Mouse (Mus musculus): Measurements from ENCODE around the gene Plekha7. TPM values are rescaled to one million over a fixed set of nuclear protein-coding genes. Genes with fewer than 3 reads are reported as not detected.

Gene Plekha7
- polyA plus RNA-seq, 1 experiment from 2014 or later: 9.5 TPM

DNA sequence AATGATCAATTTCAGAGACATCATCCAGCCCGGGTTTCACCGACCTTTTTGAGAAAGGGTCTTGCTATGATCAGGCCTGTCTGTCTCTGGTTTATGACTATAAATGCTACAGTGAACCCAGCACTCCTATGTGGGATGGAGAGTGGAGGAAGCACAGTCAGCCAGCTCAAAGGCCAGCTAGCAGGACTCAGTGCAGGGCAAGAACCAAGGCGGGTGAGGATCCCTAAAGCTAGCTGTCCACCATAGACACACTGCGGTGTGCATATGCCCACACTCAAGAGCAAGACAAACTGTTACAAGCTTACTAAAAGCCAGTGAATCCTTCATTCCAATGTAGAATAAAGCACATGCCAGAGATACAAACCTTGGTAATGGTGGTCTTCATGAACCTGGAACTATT is 21.7 kb upstream of the Plekha7 start:
- Histone ChIP-seq H3K9me3 (ENCODE audit: low read depth, low read length) (no peaks in the 10 kb centered on the region), H3K27me3 (ENCODE audit: insufficient read depth, low read length) (no peaks in the 10 kb centered on the region), H3K27ac (ENCODE audit: low read depth) (no peak overlapping the region), H3K4me3 (ENCODE audit: low read depth, low read length) (no peak overlapping the region), H3K4me2 (no peak overlapping the region), H3K36me3 (ENCODE audit: insufficient read depth) (peaks cover 37% of the 10 kb centered on the region), H3K9ac (no peak overlapping the region), H3K4me1 (ENCODE audit: insufficient read depth) (peaks cover 9% of the 10 kb centered on the region; the same call in 1 of the 2 replicates)
- DNase-seq: no peak
- WGBS: 84% methylated on average over 4 of the region's 4 CpGs
- TF ChIP-seq CTCF (IDR thresholded peaks at IDR 0.05; ENCODE audit: low read depth): no peak
- ATAC-seq (ENCODE audit: insufficient read depth): no peak

DNA sequence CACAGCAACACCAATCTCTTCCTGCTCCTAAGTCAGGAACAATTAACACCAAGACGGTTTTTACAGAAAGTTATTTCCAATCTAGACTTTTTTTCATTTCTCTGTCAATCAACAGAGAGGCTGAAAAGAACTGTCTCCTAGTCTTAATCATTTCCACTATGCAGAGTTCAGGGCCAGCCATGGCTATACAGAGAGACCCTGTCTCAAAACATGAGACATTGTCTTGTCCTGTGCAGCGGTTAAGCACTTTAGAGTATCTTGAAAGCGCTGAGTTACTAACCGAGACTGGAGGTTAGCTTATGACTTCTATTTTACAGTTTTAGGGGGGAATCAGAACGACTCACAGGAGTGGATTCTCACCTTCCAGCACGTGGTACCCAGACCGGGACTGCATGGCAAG is 20.6 kb upstream of the Plekha7 start:
- WGBS: 70% methylated on average over 7 of the region's 7 CpGs
- no peak overlapping the region for H3K9ac ChIP-seq
- H3K27me3 ChIP-seq (ENCODE audit: insufficient read depth, low read length): no peaks in the 10 kb centered on the region
- H3K4me3 ChIP-seq (ENCODE audit: low read depth, low read length): no peak overlapping the region
- peaks cover 7% of the 10 kb centered on the region; the same call in 1 of the 2 replicates for H3K4me1 ChIP-seq (ENCODE audit: insufficient read depth)
- H3K9me3 ChIP-seq (ENCODE audit: low read depth, low read length): no peaks in the 10 kb centered on the region
- no peak overlapping the region for H3K27ac ChIP-seq (ENCODE audit: low read depth)
- ATAC-seq (ENCODE audit: insufficient read depth): no peak
- no peak for TF ChIP-seq CTCF (IDR thresholded peaks at IDR 0.05; ENCODE audit: low read depth)
- H3K36me3 ChIP-seq (ENCODE audit: insufficient read depth): peaks cover 37% of the 10 kb centered on the region
- DNase-seq: no peak
- no peak overlapping the region for H3K4me2 ChIP-seq

DNA sequence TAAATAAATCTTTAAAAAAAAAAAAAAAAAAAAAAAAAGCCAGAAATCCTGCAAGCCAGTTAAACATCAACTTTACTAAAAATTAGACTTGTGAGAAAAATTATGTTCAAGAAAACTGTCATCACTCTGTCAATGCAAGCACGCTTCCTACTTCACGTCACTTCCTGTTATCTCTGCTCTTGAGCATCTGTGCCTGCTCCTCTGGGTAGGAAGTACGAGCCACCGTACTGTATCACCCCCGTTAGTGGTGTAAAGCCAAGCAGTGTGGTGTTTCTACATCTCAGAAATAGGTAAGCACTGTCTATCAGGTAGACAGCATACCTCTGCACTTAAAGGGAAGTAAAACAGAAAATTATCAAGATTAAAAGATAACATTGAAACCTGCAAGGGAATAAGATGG is 19.7 kb upstream of the Plekha7 start:
- Histone ChIP-seq H3K4me3 (ENCODE audit: low read depth, low read length) (no peak overlapping the region), H3K36me3 (ENCODE audit: insufficient read depth) (peaks cover 36% of the 10 kb centered on the region), H3K9ac (no peak overlapping the region), H3K27me3 (ENCODE audit: insufficient read depth, low read length) (no peaks in the 10 kb centered on the region), H3K27ac (ENCODE audit: low read depth) (no peak overlapping the region), H3K4me1 (ENCODE audit: insufficient read depth) (peaks cover 5% of the 10 kb centered on the region; the same call in 1 of the 2 replicates), H3K9me3 (ENCODE audit: low read depth, low read length) (no peaks in the 10 kb centered on the region), H3K4me2 (no peak overlapping the region)
- WGBS: 72% methylated on average over 5 of the region's 5 CpGs
- TF ChIP-seq CTCF (IDR thresholded peaks at IDR 0.05; ENCODE audit: low read depth): no peak
- ATAC-seq (ENCODE audit: insufficient read depth) (no peak), DNase-seq (no peak)

- Histone ChIP-seq H3K4me2 (0 out of 2 replicates have a peak overlapping the region, but pooled peaks have one; percentile 18), H3K9me3 (ENCODE audit: low read depth, low read length) (no peaks in the 10 kb centered on the region), H3K27me3 (ENCODE audit: insufficient read depth, low read length) (no peaks in the 10 kb centered on the region), H3K4me1 (ENCODE audit: insufficient read depth) (no peaks in the 10 kb centered on the region), H3K9ac (no peak overlapping the region), H3K27ac (ENCODE audit: low read depth) (no peak overlapping the region), H3K4me3 (ENCODE audit: low read depth, low read length) (no peak overlapping the region), H3K36me3 (ENCODE audit: insufficient read depth) (no peaks in the 10 kb centered on the region; the same call in 1 of the 2 replicates)
- ATAC-seq (ENCODE audit: insufficient read depth): peak; percentile 86
- 27% methylated on average over 10 of the region's 10 CpGs for WGBS
- peak; percentile 88 for DNase-seq
- peak; percentile 88 for TF ChIP-seq CTCF (IDR thresholded peaks at IDR 0.05; ENCODE audit: low read depth)
Measured at GRCm38 (mm10) chr7:116323331-116323964, 15.3 kb upstream of the Plekha7 start.

DNA sequence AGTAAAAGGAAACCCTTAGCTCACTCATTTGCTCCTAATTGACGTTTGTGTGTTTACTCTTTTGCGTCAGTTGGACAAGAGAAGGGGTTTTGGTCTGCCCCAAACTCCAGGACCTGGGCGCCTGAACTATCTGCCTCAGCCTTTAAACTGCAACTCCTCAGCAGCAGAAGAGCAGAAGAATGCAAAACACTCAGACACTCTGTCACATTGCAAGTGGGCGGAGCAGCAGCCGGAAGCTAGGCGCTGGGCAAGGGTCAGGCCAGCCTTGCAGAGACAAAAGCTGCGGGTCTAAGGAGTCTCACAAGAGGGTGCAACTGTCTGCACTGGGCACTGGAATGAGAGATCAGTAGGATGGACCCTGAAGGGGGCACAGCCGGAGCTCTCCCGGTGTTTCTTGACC is 1.3 kb upstream of the Plekha7 start:
- Histone ChIP-seq H3K9me3 (ENCODE audit: low read depth, low read length) (no peaks in the 10 kb centered on the region), H3K9ac (no peak overlapping the region)
- WGBS: 8% methylated on average over 9 of the region's 9 CpGs

GRCm38 (mm10) chr7:116308632-116308991 is 436 bp upstream of the Plekha7 start:
- DNase-seq (peak; percentile 33), ATAC-seq (ENCODE audit: insufficient read depth) (peak; percentile 29)
- Histone ChIP-seq H3K4me3 (ENCODE audit: low read depth, low read length) (peak overlapping the region; percentile 71), H3K9me3 (ENCODE audit: low read depth, low read length) (no peaks in the 10 kb centered on the region), H3K27me3 (ENCODE audit: insufficient read depth, low read length) (peaks cover 20% of the 10 kb centered on the region), H3K36me3 (ENCODE audit: insufficient read depth) (no peaks in the 10 kb centered on the region), H3K9ac (peak overlapping the region; percentile 52), H3K27ac (ENCODE audit: low read depth) (peak overlapping the region; percentile 42), H3K4me1 (ENCODE audit: insufficient read depth) (0 out of 2 replicates have a peak, but pooled peaks cover 3% of the 10 kb centered on the region), H3K4me2 (peak overlapping the region; percentile 98)
- no peak for TF ChIP-seq CTCF (IDR thresholded peaks at IDR 0.05; ENCODE audit: low read depth)
- WGBS: 6% methylated on average over 16 of the region's 16 CpGs

More for the DNA sequence above, 1.3 kb upstream of the Plekha7 start:
- Histone ChIP-seq H3K4me1 (ENCODE audit: insufficient read depth) (0 out of 2 replicates have a peak, but pooled peaks cover 3% of the 10 kb centered on the region), H3K27ac (ENCODE audit: low read depth) (no peak overlapping the region), H3K36me3 (ENCODE audit: insufficient read depth) (no peaks in the 10 kb centered on the region), H3K4me3 (ENCODE audit: low read depth, low read length) (no peak overlapping the region), H3K4me2 (peak overlapping the region; percentile 98), H3K27me3 (ENCODE audit: insufficient read depth, low read length) (peaks cover 20% of the 10 kb centered on the region)
- no peak for ATAC-seq (ENCODE audit: insufficient read depth)
- peak; percentile 63 for DNase-seq
- no peak for TF ChIP-seq CTCF (IDR thresholded peaks at IDR 0.05; ENCODE audit: low read depth)

DNA sequence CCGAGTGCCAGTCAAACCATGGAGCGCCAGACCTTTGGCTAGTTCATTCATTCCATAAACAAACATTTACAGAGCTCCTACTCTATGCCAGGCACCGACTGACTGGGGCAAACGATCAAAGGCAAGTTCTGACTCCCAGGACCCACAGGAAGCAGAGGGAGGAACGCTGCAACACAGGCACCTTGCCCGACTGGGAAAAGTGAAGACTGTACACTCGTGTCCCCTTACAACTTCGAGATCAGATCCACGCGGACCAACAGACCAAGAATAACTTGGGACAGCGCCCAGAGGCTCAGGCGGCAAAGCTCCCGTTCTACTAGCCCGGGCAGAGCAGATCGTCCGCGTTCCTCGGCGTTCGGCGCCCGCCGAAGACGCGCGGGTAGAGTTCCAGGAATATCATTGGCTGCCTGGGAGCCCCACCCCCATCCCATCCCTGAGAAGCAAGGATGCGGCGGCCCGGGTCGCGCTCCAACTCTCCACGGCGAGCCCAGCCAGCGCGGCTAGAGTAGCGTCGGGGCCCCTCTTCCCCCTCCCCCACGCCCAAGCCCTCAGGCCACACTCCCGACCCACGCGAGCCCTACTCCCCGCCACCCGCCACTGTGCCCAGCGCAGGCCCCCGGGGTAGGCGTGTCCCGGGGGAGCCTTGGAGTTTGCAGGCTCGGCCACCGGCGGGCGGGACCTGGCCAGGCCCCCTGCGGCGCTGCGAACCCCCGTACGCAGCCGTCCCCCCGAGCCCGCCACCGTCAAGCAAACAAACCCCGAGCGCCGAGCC is 891 bp downstream of the Plekha7 start:
- peak overlapping the region; percentile 71 for H3K4me3 ChIP-seq (ENCODE audit: low read depth, low read length)
- 0 out of 2 replicates have a peak, but pooled peaks cover 3% of the 10 kb centered on the region for H3K4me1 ChIP-seq (ENCODE audit: insufficient read depth)
- WGBS: under 1% methylated on average over 63 of the region's 63 CpGs
- H3K36me3 ChIP-seq (ENCODE audit: insufficient read depth): no peaks in the 10 kb centered on the region
- no peak for TF ChIP-seq CTCF (IDR thresholded peaks at IDR 0.05; ENCODE audit: low read depth)
- no peaks in the 10 kb centered on the region for H3K9me3 ChIP-seq (ENCODE audit: low read depth, low read length)
- ATAC-seq (ENCODE audit: insufficient read depth) (peak; percentile 85), DNase-seq (peak; percentile 85)
- peak overlapping the region; percentile 98 for H3K4me2 ChIP-seq
- peaks cover 20% of the 10 kb centered on the region for H3K27me3 ChIP-seq (ENCODE audit: insufficient read depth, low read length)
- H3K9ac ChIP-seq: peak overlapping the region; percentile 52
- H3K27ac ChIP-seq (ENCODE audit: low read depth): peak overlapping the region; percentile 72

All from lung, embryonic 14.5 days (tissue).